Mouse (Mus musculus) cerebellum, postnatal 25 days (tissue): Measurements from ENCODE around the gene Wdr83os.
A peak's percentile ranks its signal among the peaks of the same experiment; 100 is the strongest.

Experiments used
- DNase-seq, 2 experiments: peaks; one replicate each; pipeline ENCODE4 v3.0.0; 2021; ENCODE audit warnings: mixed read lengths in 2 of 2

Wdr83os gene

GRCm38 (mm10) chr8:85080532-85081215 is at the start of gene Wdr83os:
Wdr83os (plus strand) TSS chr8:85080740.
- peak; percentile 65 to 69 for DNase-seq

GRCm38 (mm10) chr8:85032622-85033311 is 47.8 kb upstream of the Wdr83os start:
- DNase-seq = peak in 1 of 2 experiments; percentile 40

- DNase-seq = no peak
Measured at GRCm38 (mm10) chr8:85033867-85034266, 46.7 kb upstream of the Wdr83os start.

- peak; percentile 65 to 82 for DNase-seq
Measured at GRCm38 (mm10) chr8:85034764-85035163, 45.8 kb upstream of the Wdr83os start.

GRCm38 (mm10) chr8:85035165-85035727 is 45.3 kb upstream of the Wdr83os start:
- DNase-seq = no peak

GRCm38 (mm10) chr8:85035728-85036310 is 44.7 kb upstream of the Wdr83os start:
- no peak for DNase-seq

GRCm38 (mm10) chr8:85036381-85036717 is 44.2 kb upstream of the Wdr83os start:
- no peak for DNase-seq

GRCm38 (mm10) chr8:85036718-85037365 is 43.7 kb upstream of the Wdr83os start, which contains the start of gene Tnpo2:
Tnpo2 (plus strand) TSS chr8:85036915.
- DNase-seq = peak; percentile 90 to 94

- DNase-seq = no peak
Measured at GRCm38 (mm10) chr8:85037366-85037680, 43.2 kb upstream of the Wdr83os start.

- DNase-seq = peak; percentile 60 to 61
Measured at GRCm38 (mm10) chr8:85037681-85038531, 42.6 kb upstream of the Wdr83os start.

- no peak for DNase-seq
Measured at GRCm38 (mm10) chr8:85043619-85044018, 36.9 kb upstream of the Wdr83os start.

GRCm38 (mm10) chr8:85057367-85057766 is 23.2 kb upstream of the Wdr83os start:
- no peak for DNase-seq

GRCm38 (mm10) chr8:85059879-85060616 is 20.5 kb upstream of the Wdr83os start, which contains the start of gene Fbxw9:
Fbxw9 (plus strand) TSS chr8:85060055.
- peak; percentile 91 to 93 for DNase-seq

GRCm38 (mm10) chr8:85062603-85063002 is 17.9 kb upstream of the Wdr83os start:
- DNase-seq = no peak

- DNase-seq = no peak
Measured at GRCm38 (mm10) chr8:85065213-85065612, 15.3 kb upstream of the Wdr83os start.

GRCm38 (mm10) chr8:85067155-85067554 is 13.4 kb upstream of the Wdr83os start:
- no peak for DNase-seq

GRCm38 (mm10) chr8:85067982-85068381 is 12.6 kb upstream of the Wdr83os start, which contains the start of gene Gm5741:
Gm5741 (minus strand) TSS chr8:85067982.
- DNase-seq = peak in 1 of 2 experiments; percentile 52

- DNase-seq = no peak
Measured at GRCm38 (mm10) chr8:85071041-85071440, 9.5 kb upstream of the Wdr83os start.

GRCm38 (mm10) chr8:85071514-85072281 is 8.8 kb upstream of the Wdr83os start, which contains the start of gene Dhps:
Dhps (plus strand) TSS chr8:85071757.
- peak; percentile 90 to 94 for DNase-seq

GRCm38 (mm10) chr8:85072364-85072929 is 8.1 kb upstream of the Wdr83os start:
- peak in 1 of 2 experiments; percentile 28 for DNase-seq
